Mouse (Mus musculus): ENCODE results near the gene Rap1gap. TPM values are rescaled to one million over a fixed set of nuclear protein-coding genes. Genes with fewer than 3 reads are reported as not detected.

Rap1gap gene
- total RNA-seq, 2 experiments from 2014 or later: 13.8 to 19.4 TPM

GRCm38 (mm10) chr4:137660364-137661077 lies 4.0 kb upstream of the Rap1gap start:
- no peak for DNase-seq (ENCODE audit: low spot score)

GRCm38 (mm10) chr4:137661078-137661450 lies 3.5 kb upstream of the Rap1gap start:
- intact Hi-C loops (cut with DNase I): no loop called here

More at GRCm38 (mm10) chr4:137660364-137661077, 4.0 kb upstream of the Rap1gap start:
- intact Hi-C loops (cut with DNase I): no loop called here

GRCm38 (mm10) chr4:137661547-137661946 lies 3.0 kb upstream of the Rap1gap start:
- intact Hi-C loops (cut with DNase I): no loop called here
- no peak for DNase-seq (ENCODE audit: low spot score)

More at GRCm38 (mm10) chr4:137661078-137661450, 3.5 kb upstream of the Rap1gap start:
- DNase-seq (ENCODE audit: low spot score): no peak

- intact Hi-C loops (cut with DNase I): no loop called here
- no peak for DNase-seq (ENCODE audit: low spot score)
These were observed 1.0 kb upstream of the Rap1gap start for GRCm38 (mm10) chr4:137663491-137663890.

GRCm38 (mm10) chr4:137664980-137665675 lies 602 bp downstream of the Rap1gap start:
- DNase-seq (ENCODE audit: low spot score): no peak
- intact Hi-C loops (cut with DNase I): no loop called here

- DNase-seq (ENCODE audit: low spot score): no peak
- intact Hi-C loops (cut with DNase I): no loop called here
These were observed 1.3 kb downstream of the Rap1gap start for GRCm38 (mm10) chr4:137665791-137666190.

GRCm38 (mm10) chr4:137666283-137666957 lies 1.9 kb downstream of the Rap1gap start:
- intact Hi-C loops (cut with DNase I): no loop called here
- no peak for DNase-seq (ENCODE audit: low spot score)

- no peak for DNase-seq (ENCODE audit: low spot score)
- intact Hi-C loops (cut with DNase I): no loop called here
These were observed 2.4 kb downstream of the Rap1gap start for GRCm38 (mm10) chr4:137666958-137667345.

GRCm38 (mm10) chr4:137667747-137668146 lies 3.2 kb downstream of the Rap1gap start:
- intact Hi-C loops (cut with DNase I): no loop called here
- no peak for DNase-seq (ENCODE audit: low spot score)

- intact Hi-C loops (cut with DNase I): no loop called here
- DNase-seq (ENCODE audit: low spot score): no peak
These were observed 7.4 kb downstream of the Rap1gap start for GRCm38 (mm10) chr4:137671711-137672500.

GRCm38 (mm10) chr4:137675566-137675965 lies 11.0 kb downstream of the Rap1gap start:
- intact Hi-C loops (cut with DNase I): no loop called here
- DNase-seq (ENCODE audit: low spot score): no peak

- intact Hi-C loops (cut with DNase I): loop anchor here (1.0 kb wide), 1 partner anchor 46 kb away; no protein-coding TSS in a partner anchor
- peak; percentile 35 for DNase-seq (ENCODE audit: low spot score)
These were observed 11.5 kb downstream of the Rap1gap start for GRCm38 (mm10) chr4:137676057-137676456.

GRCm38 (mm10) chr4:137676700-137677484 lies 12.4 kb downstream of the Rap1gap start:
- no peak for DNase-seq (ENCODE audit: low spot score)

GRCm38 (mm10) chr4:137677906-137678305 lies 13.4 kb downstream of the Rap1gap start:
- intact Hi-C loops (cut with DNase I): no loop called here
- no peak for DNase-seq (ENCODE audit: low spot score)

More at GRCm38 (mm10) chr4:137676700-137677484, 12.4 kb downstream of the Rap1gap start:
- intact Hi-C loops (cut with DNase I): loop anchor here (1.0 kb wide), 1 partner anchor 45 kb away; no protein-coding TSS in a partner anchor

- no peak for DNase-seq (ENCODE audit: low spot score)
- intact Hi-C loops (cut with DNase I): no loop called here
These were observed 14.0 kb downstream of the Rap1gap start for GRCm38 (mm10) chr4:137678568-137678967.

- DNase-seq (ENCODE audit: low spot score): no peak
- intact Hi-C loops (cut with DNase I): loop anchor here (5.0 kb wide), 1 partner anchor 157 kb away; no protein-coding TSS in a partner anchor
These were observed 15.5 kb downstream of the Rap1gap start for GRCm38 (mm10) chr4:137679979-137680550.

GRCm38 (mm10) chr4:137680721-137681120 lies 16.2 kb downstream of the Rap1gap start:
- DNase-seq (ENCODE audit: low spot score): no peak
- intact Hi-C loops (cut with DNase I): loop anchor here (5.0 kb wide), 1 partner anchor 157 kb away; no protein-coding TSS in a partner anchor

- intact Hi-C loops (cut with DNase I): loop anchor here (5.0 kb wide), 1 partner anchor 156 kb away; no protein-coding TSS in a partner anchor
- no peak for DNase-seq (ENCODE audit: low spot score)
These were observed 17.0 kb downstream of the Rap1gap start for GRCm38 (mm10) chr4:137681408-137682104.
